ENCODE assay signal across 15 mouse cellular contexts in the genomic region with DNA sequence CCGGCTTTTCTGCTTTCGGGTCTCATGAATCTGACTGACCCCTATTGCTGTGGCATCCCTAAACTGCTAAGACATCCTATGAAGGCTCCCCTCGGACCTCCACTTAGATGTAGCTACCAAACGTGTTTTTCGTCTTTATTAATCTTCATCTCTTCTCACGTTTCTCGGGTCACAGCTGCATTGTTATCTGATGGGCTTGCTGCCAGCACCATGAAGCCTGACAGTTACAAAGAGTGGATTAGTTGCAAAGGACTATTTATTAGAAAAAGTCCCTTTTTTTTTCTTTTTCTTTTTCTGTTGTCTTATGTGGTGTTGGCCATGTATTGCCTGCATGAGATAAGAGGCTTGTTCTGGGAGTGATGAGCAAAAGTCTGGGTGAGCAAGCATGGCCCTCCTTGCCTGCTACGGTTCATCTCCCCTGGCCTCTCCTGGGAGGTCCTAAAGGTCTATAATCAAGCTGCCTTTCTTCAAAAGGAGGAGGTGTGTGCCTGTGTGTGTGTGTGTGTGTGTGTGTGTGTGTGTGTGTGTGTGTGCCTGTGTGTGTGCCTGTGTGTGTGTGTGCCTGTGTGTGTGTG. TPM values are rescaled to one million over a fixed set of nuclear protein-coding genes. Genes with fewer than 3 reads are reported as not detected.
A peak's percentile ranks its signal among the peaks of the same experiment; 100 is the strongest.
DNase-seq lines count a peak whose midpoint lies in the region; ATAC-seq and TF ChIP-seq lines count a peak whose summit lies in the region.
"Had no signal": no experiment of that assay in that cellular context is flagged by ENCODE, and none has a peak within 500 bp of the region (broad histone marks: within the 10 kb centered on the region; RNA-seq: fewer than 3 reads in every experiment).

No protein-coding gene starts in this region.

- H3K27ac ChIP-seq in intestine, embryonic 15.5 days: no peak overlapping the region
- H3K27ac ChIP-seq in intestine, postnatal 0 days (ENCODE audit: low read depth, low read length): no peak overlapping the region
- no peak overlapping the region; the same call in 1 of the 2 replicates for H3K27ac ChIP-seq in stomach, embryonic 14.5 days (ENCODE audit: low read length)
- no peak overlapping the region for H3K27ac ChIP-seq in stomach, postnatal 0 days (replicated peaks)
- H3K27ac ChIP-seq in embryonic facial prominence, embryonic 14.5 days (replicated peaks; ENCODE audit: low read depth, low read length): no peak overlapping the region
- H3K27ac ChIP-seq: limb, embryonic 15.5 days; midbrain, embryonic 12.5 days; neural tube, embryonic 12.5 days had no signal

- no peak for TF ChIP-seq EP300 in stomach, postnatal 0 days (optimal IDR thresholded peaks at IDR 0.05)

- 0 out of 2 replicates have a peak, but pooled peaks have one; percentile 17 for ATAC-seq in intestine, embryonic 15.5 days
- ATAC-seq in intestine, postnatal 0 days: no peak
- ATAC-seq in stomach, embryonic 14.5 days (ENCODE audit: insufficient number of reproducible peaks, insufficient read depth, low FRiP score, low read depth): peak; percentile 51; the same call in 1 of the 2 replicates
- ATAC-seq in stomach, postnatal 0 days (ENCODE audit: low FRiP score, low TSS enrichment): no peak
- ATAC-seq in embryonic facial prominence, embryonic 14.5 days (ENCODE audit: low read depth): no peak

- DNase-seq in stomach, postnatal 0 days (ENCODE audit: low spot score): no peak
- DNase-seq in embryonic facial prominence, embryonic 14.5 days (ENCODE audit: low spot score): peak; percentile 72
- DNase-seq in splenic B cell, adult 2 months (ENCODE audit: low read depth, low spot score): peak; percentile 44
- no peak for DNase-seq in thymus, postnatal 14 days
- no peak for DNase-seq in right cerebral cortex, postnatal 14 days
- DNase-seq: cerebellum, adult 9-10 months; heart, postnatal 10 days; right cerebral cortex, postnatal 4 days; thymus, adult 18-20 months had no signal

- no peak for TF ChIP-seq CTCF in intestine, postnatal 0 days (IDR thresholded peaks at IDR 0.05; ENCODE audit: low read depth)
- no peak for TF ChIP-seq CTCF in stomach, postnatal 0 days (IDR thresholded peaks at IDR 0.05; ENCODE audit: low read depth)

- no peaks in the 10 kb centered on the region for H3K9me3 ChIP-seq in intestine, embryonic 15.5 days
- H3K9me3 ChIP-seq in intestine, postnatal 0 days (ENCODE audit: control insufficient read depth): no peaks in the 10 kb centered on the region
- H3K9me3 ChIP-seq in stomach, embryonic 14.5 days (ENCODE audit: control insufficient read depth, low read depth, low read length): no peaks in the 10 kb centered on the region
- H3K9me3 ChIP-seq in stomach, postnatal 0 days (ENCODE audit: control insufficient read depth, low read length): no peaks in the 10 kb centered on the region
- no peaks in the 10 kb centered on the region for H3K9me3 ChIP-seq in embryonic facial prominence, embryonic 14.5 days (ENCODE audit: control insufficient read depth, low read length)
- H3K9me3 ChIP-seq: limb, embryonic 15.5 days; midbrain, embryonic 12.5 days; neural tube, embryonic 12.5 days had no signal

- no peak overlapping the region for H3K4me2 ChIP-seq in intestine, embryonic 15.5 days (replicated peaks)
- no peak overlapping the region for H3K4me2 ChIP-seq in intestine, postnatal 0 days (replicated peaks; ENCODE audit: low read depth)
- no peak overlapping the region for H3K4me2 ChIP-seq in stomach, embryonic 14.5 days (replicated peaks; ENCODE audit: low read depth, low read length)
- H3K4me2 ChIP-seq in stomach, postnatal 0 days (replicated peaks; ENCODE audit: low read depth): no peak overlapping the region
- no peak overlapping the region for H3K4me2 ChIP-seq in embryonic facial prominence, embryonic 14.5 days (ENCODE audit: low read depth, low read length)
- H3K4me2 ChIP-seq: limb, embryonic 15.5 days; midbrain, embryonic 12.5 days; neural tube, embryonic 12.5 days had no signal

- H3K4me1 ChIP-seq in intestine, embryonic 15.5 days (replicated peaks): no peaks in the 10 kb centered on the region
- H3K4me1 ChIP-seq in intestine, postnatal 0 days (replicated peaks; ENCODE audit: control insufficient read depth, insufficient read depth, low read length): no peaks in the 10 kb centered on the region
- peaks cover 6% of the 10 kb centered on the region; the same call in 1 of the 2 replicates for H3K4me1 ChIP-seq in stomach, embryonic 14.5 days (ENCODE audit: control insufficient read depth, insufficient read depth, low read length)
- H3K4me1 ChIP-seq in stomach, postnatal 0 days (replicated peaks; ENCODE audit: control insufficient read depth, insufficient read depth): no peaks in the 10 kb centered on the region
- no peaks in the 10 kb centered on the region for H3K4me1 ChIP-seq in embryonic facial prominence, embryonic 14.5 days (ENCODE audit: control insufficient read depth, insufficient read depth, low read length)
- H3K4me1 ChIP-seq: limb, embryonic 15.5 days; midbrain, embryonic 12.5 days; neural tube, embryonic 12.5 days had no signal

- no peaks in the 10 kb centered on the region for H3K27me3 ChIP-seq in intestine, embryonic 15.5 days (replicated peaks)
- H3K27me3 ChIP-seq in intestine, postnatal 0 days (replicated peaks; ENCODE audit: control insufficient read depth, insufficient read depth, low read length): no peaks in the 10 kb centered on the region
- H3K27me3 ChIP-seq in stomach, embryonic 14.5 days (ENCODE audit: control insufficient read depth, insufficient read depth, low read length): no peaks in the 10 kb centered on the region
- H3K27me3 ChIP-seq in stomach, postnatal 0 days (ENCODE audit: control insufficient read depth, insufficient read depth, low read length): no peaks in the 10 kb centered on the region
- no peaks in the 10 kb centered on the region for H3K27me3 ChIP-seq in embryonic facial prominence, embryonic 14.5 days (replicated peaks; ENCODE audit: control insufficient read depth, insufficient read depth, low read length)
- H3K27me3 ChIP-seq in splenic B cell, adult 2 months (ENCODE audit: control insufficient read depth, insufficient read depth, low read length, poor library complexity, severe bottlenecking): no peaks in the 10 kb centered on the region
- H3K27me3 ChIP-seq: limb, embryonic 15.5 days; midbrain, embryonic 12.5 days; neural tube, embryonic 12.5 days had no signal

- H3K36me3 ChIP-seq in intestine, embryonic 15.5 days: no peaks in the 10 kb centered on the region
- H3K36me3 ChIP-seq in intestine, postnatal 0 days (ENCODE audit: control insufficient read depth, insufficient read depth): no peaks in the 10 kb centered on the region
- no peaks in the 10 kb centered on the region for H3K36me3 ChIP-seq in stomach, embryonic 14.5 days (ENCODE audit: control insufficient read depth, insufficient read depth, low read length)
- H3K36me3 ChIP-seq in stomach, postnatal 0 days (ENCODE audit: control insufficient read depth, insufficient read depth, low read length): no peaks in the 10 kb centered on the region
- H3K36me3 ChIP-seq in embryonic facial prominence, embryonic 14.5 days (ENCODE audit: control insufficient read depth, insufficient read depth, low read length): no peaks in the 10 kb centered on the region
- H3K36me3 ChIP-seq in splenic B cell, adult 2 months (ENCODE audit: control insufficient read depth, insufficient read depth, low read length, poor library complexity, severe bottlenecking): no peaks in the 10 kb centered on the region
- H3K36me3 ChIP-seq: limb, embryonic 15.5 days; midbrain, embryonic 12.5 days; neural tube, embryonic 12.5 days had no signal

- 47% methylated on average over 8 of the region's 8 CpGs for WGBS in intestine, embryonic 15.5 days
- WGBS in intestine, postnatal 0 days: 36% methylated on average over 8 of the region's 8 CpGs
- 31% methylated on average over 8 of the region's 8 CpGs for WGBS in stomach, embryonic 14.5 days
- WGBS in stomach, postnatal 0 days: 30% methylated on average over 8 of the region's 8 CpGs
- WGBS in embryonic facial prominence, embryonic 14.5 days: 45% methylated on average over 8 of the region's 8 CpGs

- H3K4me3 ChIP-seq in intestine, embryonic 15.5 days (replicated peaks): no peak overlapping the region
- no peak overlapping the region for H3K4me3 ChIP-seq in intestine, postnatal 0 days (ENCODE audit: low read depth, low read length)
- no peak overlapping the region for H3K4me3 ChIP-seq in stomach, embryonic 14.5 days (ENCODE audit: low read depth, low read length)
- no peak overlapping the region for H3K4me3 ChIP-seq in stomach, postnatal 0 days (ENCODE audit: low read depth, low read length)
- H3K4me3 ChIP-seq in embryonic facial prominence, embryonic 14.5 days (ENCODE audit: low read depth, low read length): no peak overlapping the region
- H3K4me3 ChIP-seq: limb, embryonic 15.5 days; midbrain, embryonic 12.5 days; neural tube, embryonic 12.5 days had no signal

- no peak overlapping the region for H3K9ac ChIP-seq in intestine, embryonic 15.5 days
- no peak overlapping the region for H3K9ac ChIP-seq in intestine, postnatal 0 days (ENCODE audit: low read depth, low read length)
- no peak overlapping the region for H3K9ac ChIP-seq in stomach, embryonic 14.5 days (replicated peaks; ENCODE audit: low read depth, low read length)
- no peak overlapping the region for H3K9ac ChIP-seq in stomach, postnatal 0 days (ENCODE audit: low read length)
- no peak overlapping the region for H3K9ac ChIP-seq in embryonic facial prominence, embryonic 14.5 days (ENCODE audit: low read depth, low read length)
- H3K9ac ChIP-seq: limb, embryonic 15.5 days; midbrain, embryonic 12.5 days; neural tube, embryonic 12.5 days had no signal

RNA-seq across cellular contexts. Expression of a gene that starts 9.7 kb away (rescaled TPM):
- 0.01 TPM in 1 of 2 replicates, not detected in the other for polyA plus RNA-seq in intestine, embryonic 15.5 days (2015; fragmentation: Nextera tagmentation; extraction: Ambion mirVana)
- polyA plus RNA-seq in intestine, postnatal 0 days (2015; fragmentation: Nextera tagmentation; extraction: Ambion mirVana): not detected in 2 replicates
- 0.06 and 0.10 TPM in 2 replicates for polyA plus RNA-seq in stomach, embryonic 14.5 days (2014; fragmentation: Nextera tagmentation; extraction: Ambion mirVana)
- 0.06 and 0.08 TPM in 2 replicates for polyA plus RNA-seq in stomach, postnatal 0 days (2015; fragmentation: Nextera tagmentation; extraction: Ambion mirVana)
- 0.07 and 0.08 TPM in 2 replicates for polyA plus RNA-seq in embryonic facial prominence, embryonic 14.5 days (2014; fragmentation: Nextera tagmentation; extraction: Ambion mirVana)
- polyA plus RNA-seq: limb, embryonic 15.5 days; midbrain, embryonic 12.5 days had no signal

RNA-seq across cellular contexts. Expression of a gene that starts 38.5 kb away (rescaled TPM):
- 0.10 and 0.20 TPM in 2 replicates for polyA plus RNA-seq in intestine, embryonic 15.5 days (2015; fragmentation: Nextera tagmentation; extraction: Ambion mirVana)
- polyA plus RNA-seq in intestine, postnatal 0 days (2015; fragmentation: Nextera tagmentation; extraction: Ambion mirVana): 0.08 and 0.09 TPM in 2 replicates
- polyA plus RNA-seq in stomach, embryonic 14.5 days (2014; fragmentation: Nextera tagmentation; extraction: Ambion mirVana): 0.13 TPM in 1 of 2 replicates, not detected in the other
- polyA plus RNA-seq in stomach, postnatal 0 days (2015; fragmentation: Nextera tagmentation; extraction: Ambion mirVana): 0.12 and 0.13 TPM in 2 replicates
- 0.10 TPM in 1 of 2 replicates, not detected in the other for polyA plus RNA-seq in embryonic facial prominence, embryonic 14.5 days (2014; fragmentation: Nextera tagmentation; extraction: Ambion mirVana)
- polyA plus RNA-seq: midbrain, embryonic 12.5 days; neural tube, embryonic 12.5 days had no signal

Comparison
In these comparisons a context has a peak if more than half of its experiments do, and no peak if none do; other contexts are left out.
1. ATAC-seq: peak in intestine, embryonic 15.5 days (single experiment) and stomach, embryonic 14.5 days (single experiment); none in intestine, postnatal 0 days (single experiment), stomach, postnatal 0 days (single experiment) and embryonic facial prominence, embryonic 14.5 days (single experiment).
2. DNase-seq: peak in embryonic facial prominence, embryonic 14.5 days (single experiment) and splenic B cell, adult 2 months (single experiment); none in stomach, postnatal 0 days (single experiment), thymus, postnatal 14 days (single experiment) and right cerebral cortex, postnatal 14 days (single experiment).